Mouse (Mus musculus): ENCODE results near the gene Nup210.
"Not testable (repeated sequence)": the region's sequence is repeated elsewhere in the genome, so short reads cannot be mapped to it uniquely, and the experiment has no call there.

The Nup210 gene

GRCm38 (mm10) chr6:91145056-91145455, 28.4 kb upstream of the Nup210 start:
- DNase-seq (ENCODE audit: low read depth in 2 of 2, low spot score in 2 of 2): no peak

- peak; percentile 58 to 61 for DNase-seq (ENCODE audit: low read depth in 2 of 2, low spot score in 2 of 2)
These were observed 23.2 kb upstream of the Nup210 start for GRCm38 (mm10) chr6:91139846-91140245.

GRCm38 (mm10) chr6:91137343-91137956, 20.8 kb upstream of the Nup210 start:
- no peak for DNase-seq (ENCODE audit: low read depth in 2 of 2, low spot score in 2 of 2)

- DNase-seq (ENCODE audit: low read depth in 2 of 2, low spot score in 2 of 2): no peak
These were observed 14.2 kb upstream of the Nup210 start for GRCm38 (mm10) chr6:91130856-91131255.

- DNase-seq (ENCODE audit: low read depth in 2 of 2, low spot score in 2 of 2): no peak
These were observed 12.4 kb upstream of the Nup210 start for GRCm38 (mm10) chr6:91128996-91129395.

GRCm38 (mm10) chr6:91125228-91125585, 8.6 kb upstream of the Nup210 start:
- DNase-seq (ENCODE audit: low read depth in 2 of 2, low spot score in 2 of 2): no peak

- no peak for DNase-seq (ENCODE audit: low read depth in 2 of 2, low spot score in 2 of 2)
These were observed 7.9 kb upstream of the Nup210 start for GRCm38 (mm10) chr6:91124286-91125227.

- DNase-seq (ENCODE audit: low read depth in 2 of 2, low spot score in 2 of 2): no peak
These were observed 6.8 kb upstream of the Nup210 start for GRCm38 (mm10) chr6:91123453-91123852.

- DNase-seq (ENCODE audit: low read depth in 2 of 2, low spot score in 2 of 2): not testable (repeated sequence)
These were observed 4.5 kb upstream of the Nup210 start for GRCm38 (mm10) chr6:91121089-91121488.

GRCm38 (mm10) chr6:91120206-91120605, 3.6 kb upstream of the Nup210 start:
- no peak for DNase-seq (ENCODE audit: low read depth in 2 of 2, low spot score in 2 of 2)

- no peak for DNase-seq (ENCODE audit: low read depth in 2 of 2, low spot score in 2 of 2)
These were observed 1.9 kb upstream of the Nup210 start for GRCm38 (mm10) chr6:91118526-91118925.

- DNase-seq (ENCODE audit: low read depth in 2 of 2, low spot score in 2 of 2): no peak
These were observed 520 bp upstream of the Nup210 start for GRCm38 (mm10) chr6:91117149-91117548.

- no peak for DNase-seq (ENCODE audit: low read depth in 2 of 2, low spot score in 2 of 2)
These were observed 776 bp downstream of the Nup210 start for GRCm38 (mm10) chr6:91115863-91116243.

- DNase-seq (ENCODE audit: low read depth in 2 of 2, low spot score in 2 of 2): no peak
These were observed 1.5 kb downstream of the Nup210 start for GRCm38 (mm10) chr6:91115158-91115557.

GRCm38 (mm10) chr6:91114716-91115115, 1.9 kb downstream of the Nup210 start:
- no peak for DNase-seq (ENCODE audit: low read depth in 2 of 2, low spot score in 2 of 2)

GRCm38 (mm10) chr6:91111954-91112252, 4.7 kb downstream of the Nup210 start:
- no peak for DNase-seq (ENCODE audit: low read depth in 2 of 2, low spot score in 2 of 2)

GRCm38 (mm10) chr6:91111141-91111953, 5.3 kb downstream of the Nup210 start:
- no peak for DNase-seq (ENCODE audit: low read depth in 2 of 2, low spot score in 2 of 2)

GRCm38 (mm10) chr6:91110323-91111020, 6.2 kb downstream of the Nup210 start:
- DNase-seq (ENCODE audit: low read depth in 2 of 2, low spot score in 2 of 2): no peak

GRCm38 (mm10) chr6:91109489-91109888, 7.1 kb downstream of the Nup210 start:
- no peak for DNase-seq (ENCODE audit: low read depth in 2 of 2, low spot score in 2 of 2)

- DNase-seq (ENCODE audit: low read depth in 2 of 2, low spot score in 2 of 2): no peak
These were observed 7.6 kb downstream of the Nup210 start for GRCm38 (mm10) chr6:91108917-91109450.

Measured in CD8-positive naive resting alpha-beta T cell, adult 2 months (primary cell).